Mouse (Mus musculus): Measurements from ENCODE around the gene Tef. TPM values are rescaled to one million over a fixed set of nuclear protein-coding genes. Genes with fewer than 3 reads are reported as not detected.

The Tef gene
- total and polyA plus RNA-seq, 3 experiments = 46.7 to 127 (median 76.7) TPM

- under 1% methylated on average over 26 of the region's 26 CpGs for WGBS
- Histone ChIP-seq H3K27me3 (ENCODE audit: control insufficient read depth, insufficient read depth, low read length) (no peaks in the 10 kb centered on the region), H3K36me3 (ENCODE audit: control insufficient read depth, insufficient read depth, low read length) (peaks cover 21% of the 10 kb centered on the region), H3K4me3 (peak overlapping the region; percentile 78), H3K4me1 (ENCODE audit: control insufficient read depth, insufficient read depth, low read length) (peaks cover 20% of the 10 kb centered on the region), H3K9ac (ENCODE audit: low read depth, low read length) (peak overlapping the region; percentile 89), H3K27ac (peak overlapping the region; percentile 98), H3K79me2 (replicated peaks; ENCODE audit: control insufficient read depth, insufficient read depth, low read length) (peaks cover 10% of the 10 kb centered on the region)
- TF ChIP-seq EP300 (IDR thresholded peaks at IDR 0.05; ENCODE audit: insufficient read depth, low read depth, low read length) (no peak), POLR2A (IDR thresholded peaks at IDR 0.05; ENCODE audit: insufficient read depth, low read depth, low read length) (no peak; the same call in 1 of the 2 replicates), CTCF (IDR thresholded peaks at IDR 0.05) (no peak)
- no peak for DNase-seq
- intact Hi-C loops (cut with DNase I) = no loop called here
Measured at GRCm38 (mm10) chr15:81811599-81811996, 9.4 kb downstream of the Tef start.

DNA sequence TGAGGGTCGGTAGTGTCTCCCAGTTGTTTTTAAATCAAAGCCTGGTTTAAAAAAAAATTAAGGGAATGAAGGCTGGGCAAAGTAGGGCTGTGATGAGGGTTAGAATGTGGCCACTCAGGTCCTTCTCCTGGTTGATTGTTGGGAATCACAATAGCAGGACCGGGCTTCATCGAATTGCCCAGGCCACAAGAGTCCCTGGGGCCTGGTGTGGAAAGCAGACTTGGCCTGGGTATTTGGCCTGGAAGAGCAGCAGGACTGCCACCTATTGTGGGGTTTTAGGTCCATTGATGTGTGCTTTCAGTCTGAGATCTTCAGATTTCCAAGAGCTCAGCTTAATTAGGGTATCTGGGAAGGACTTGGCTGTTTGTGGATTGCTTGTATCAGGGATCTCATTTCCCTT lies 10.1 kb downstream of the Tef start:
- peaks cover 10% of the 10 kb centered on the region for H3K79me2 ChIP-seq (replicated peaks; ENCODE audit: control insufficient read depth, insufficient read depth, low read length)
- peak overlapping the region; percentile 98 for H3K27ac ChIP-seq
- peak overlapping the region; percentile 89 for H3K9ac ChIP-seq (ENCODE audit: low read depth, low read length)
- H3K4me3 ChIP-seq = peak overlapping the region; percentile 78; the same call in 1 of the 2 replicates
- TF ChIP-seq CTCF (IDR thresholded peaks at IDR 0.05) (peak; percentile 21; the same call in 1 of the 2 replicates), EP300 (IDR thresholded peaks at IDR 0.05; ENCODE audit: insufficient read depth, low read depth, low read length) (no peak)
- 7% methylated on average over 3 of the region's 3 CpGs for WGBS
- peak in 1 of 2 experiments; percentile 30 for DNase-seq
- peaks cover 18% of the 10 kb centered on the region for H3K4me1 ChIP-seq (ENCODE audit: control insufficient read depth, insufficient read depth, low read length)
- intact Hi-C loops (cut with DNase I) = loop anchor here (2.0 kb wide), 1 partner anchor 15 kb away; no protein-coding TSS in a partner anchor
- peaks cover 19% of the 10 kb centered on the region for H3K36me3 ChIP-seq (ENCODE audit: control insufficient read depth, insufficient read depth, low read length)
- no peaks in the 10 kb centered on the region for H3K27me3 ChIP-seq (ENCODE audit: control insufficient read depth, insufficient read depth, low read length)

- intact Hi-C loops (cut with DNase I) = loop anchor here (1.0 to 2.0 kb wide), 2 partner anchors 16 to 18 kb away; no protein-coding TSS in a partner anchor
- peak overlapping the region; percentile 0; the same call in 1 of the 2 replicates for H3K27ac ChIP-seq
- no peak overlapping the region; the same call in 1 of the 2 replicates for H3K4me3 ChIP-seq
- H3K36me3 ChIP-seq (ENCODE audit: control insufficient read depth, insufficient read depth, low read length) = peaks cover 19% of the 10 kb centered on the region
- peaks cover 15% of the 10 kb centered on the region for H3K4me1 ChIP-seq (ENCODE audit: control insufficient read depth, insufficient read depth, low read length)
- DNase-seq = no peak
- no peaks in the 10 kb centered on the region for H3K27me3 ChIP-seq (ENCODE audit: control insufficient read depth, insufficient read depth, low read length)
- peak overlapping the region; percentile 89 for H3K9ac ChIP-seq (ENCODE audit: low read depth, low read length)
- peaks cover 10% of the 10 kb centered on the region for H3K79me2 ChIP-seq (replicated peaks; ENCODE audit: control insufficient read depth, insufficient read depth, low read length)
- 55% methylated on average over 7 of the region's 7 CpGs for WGBS
- TF ChIP-seq CTCF (IDR thresholded peaks at IDR 0.05) = no peak
- no peak for TF ChIP-seq POLR2A (IDR thresholded peaks at IDR 0.05; ENCODE audit: insufficient read depth, low read depth, low read length)
- no peak for TF ChIP-seq EP300 (IDR thresholded peaks at IDR 0.05; ENCODE audit: insufficient read depth, low read depth, low read length)
Measured at GRCm38 (mm10) chr15:81812696-81813631, 10.7 kb downstream of the Tef start.

- H3K36me3 ChIP-seq (ENCODE audit: control insufficient read depth, insufficient read depth, low read length) = peaks cover 23% of the 10 kb centered on the region
- peaks cover 12% of the 10 kb centered on the region for H3K4me1 ChIP-seq (ENCODE audit: control insufficient read depth, insufficient read depth, low read length)
- H3K4me3 ChIP-seq = no peak overlapping the region
- H3K27ac ChIP-seq = no peak overlapping the region
- 75% methylated on average over 5 of the region's 5 CpGs for WGBS
- no peak overlapping the region for H3K9ac ChIP-seq (ENCODE audit: low read depth, low read length)
- no peak for TF ChIP-seq POLR2A (IDR thresholded peaks at IDR 0.05; ENCODE audit: insufficient read depth, low read depth, low read length)
- H3K79me2 ChIP-seq (replicated peaks; ENCODE audit: control insufficient read depth, insufficient read depth, low read length) = peaks cover 11% of the 10 kb centered on the region
- DNase-seq = no peak
- H3K27me3 ChIP-seq (ENCODE audit: control insufficient read depth, insufficient read depth, low read length) = no peaks in the 10 kb centered on the region
- intact Hi-C loops (cut with DNase I) = loop anchor here (1.0 to 2.0 kb wide), 2 partner anchors 17 kb away; no protein-coding TSS in a partner anchor
Measured at GRCm38 (mm10) chr15:81813986-81814705, 11.9 kb downstream of the Tef start.

DNA sequence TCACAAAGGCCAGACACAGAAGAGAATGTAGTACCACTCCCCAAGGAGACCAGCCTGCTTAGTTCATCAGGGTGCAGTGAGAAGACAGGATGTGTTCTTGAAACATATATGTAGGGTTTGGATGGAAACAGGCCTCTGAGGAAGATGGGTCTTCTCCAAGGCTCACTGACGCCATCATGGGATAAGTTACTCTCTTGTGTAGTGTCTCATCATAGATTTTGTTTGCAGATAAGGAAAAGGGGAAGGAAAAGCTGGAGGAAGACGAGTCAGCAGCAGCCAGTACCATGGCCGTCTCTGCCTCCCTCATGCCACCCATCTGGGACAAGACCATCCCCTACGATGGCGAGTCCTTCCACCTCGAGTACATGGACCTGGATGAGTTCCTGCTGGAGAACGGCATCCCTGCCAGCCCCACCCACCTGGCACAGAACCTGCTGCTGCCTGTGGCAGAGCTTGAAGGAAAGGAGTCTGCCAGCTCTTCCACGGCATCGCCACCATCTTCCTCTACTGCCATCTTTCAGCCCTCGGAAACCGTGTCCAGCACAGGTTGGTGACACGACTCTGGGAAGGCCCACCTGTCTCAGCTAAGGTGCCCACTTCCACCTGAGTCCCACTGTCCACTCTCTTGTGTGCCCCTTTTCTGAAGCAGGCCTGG lies 12.6 kb downstream of the Tef start:
- 65% methylated on average over 12 of the region's 12 CpGs for WGBS
- peaks cover 10% of the 10 kb centered on the region for H3K4me1 ChIP-seq (ENCODE audit: control insufficient read depth, insufficient read depth, low read length)
- H3K79me2 ChIP-seq (replicated peaks; ENCODE audit: control insufficient read depth, insufficient read depth, low read length) = peaks cover 11% of the 10 kb centered on the region
- DNase-seq = peak in 1 of 2 experiments; percentile 42
- peaks cover 17% of the 10 kb centered on the region for H3K36me3 ChIP-seq (ENCODE audit: control insufficient read depth, insufficient read depth, low read length)
- H3K9ac ChIP-seq (ENCODE audit: low read depth, low read length) = no peak overlapping the region
- intact Hi-C loops (cut with DNase I) = no loop called here
- H3K27me3 ChIP-seq (ENCODE audit: control insufficient read depth, insufficient read depth, low read length) = no peaks in the 10 kb centered on the region
- no peak overlapping the region for H3K27ac ChIP-seq
- TF ChIP-seq CTCF (IDR thresholded peaks at IDR 0.05) (no peak), POLR2A (IDR thresholded peaks at IDR 0.05; ENCODE audit: insufficient read depth, low read depth, low read length) (0 out of 2 replicates have a peak, but pooled peaks have one; percentile 10)
- no peak overlapping the region for H3K4me3 ChIP-seq
